Mouse (Mus musculus) urinary bladder, postnatal 36 days (tissue): ENCODE results near the gene Plcb1.

Source experiments
- DNase-seq, 2 experiments: peaks; one replicate each; pipeline ENCODE4 v3.0.0; 2022; ENCODE audit warnings: low spot score in 2 of 2, mixed read lengths in 1 of 2

The Plcb1 gene

GRCm38 (mm10) chr2:134912616-134913015 lies 126.7 kb downstream of the Plcb1 start:
- no peak for DNase-seq

- DNase-seq: no peak
Observed at GRCm38 (mm10) chr2:134913542-134913941, 127.7 kb downstream of the Plcb1 start.

GRCm38 (mm10) chr2:134914091-134914550 lies 128.3 kb downstream of the Plcb1 start:
- no peak for DNase-seq

- no peak for DNase-seq
Observed at GRCm38 (mm10) chr2:134915035-134915434, 129.2 kb downstream of the Plcb1 start.

GRCm38 (mm10) chr2:134920611-134921280 lies 134.9 kb downstream of the Plcb1 start:
- DNase-seq: no peak

GRCm38 (mm10) chr2:134922636-134923375 lies 136.9 kb downstream of the Plcb1 start:
- DNase-seq: no peak

GRCm38 (mm10) chr2:134924143-134924655 lies 138.3 kb downstream of the Plcb1 start:
- no peak for DNase-seq

GRCm38 (mm10) chr2:134926266-134926665 lies 140.4 kb downstream of the Plcb1 start:
- no peak for DNase-seq

- no peak for DNase-seq
Observed at GRCm38 (mm10) chr2:134927072-134927471, 141.2 kb downstream of the Plcb1 start.

- no peak for DNase-seq
Observed at GRCm38 (mm10) chr2:134929452-134929851, 143.6 kb downstream of the Plcb1 start.

- DNase-seq: no peak
Observed at GRCm38 (mm10) chr2:134930961-134931360, 145.1 kb downstream of the Plcb1 start.

GRCm38 (mm10) chr2:134931756-134932421 lies 146.0 kb downstream of the Plcb1 start:
- DNase-seq: no peak

GRCm38 (mm10) chr2:134935469-134935868 lies 149.6 kb downstream of the Plcb1 start:
- DNase-seq: no peak

GRCm38 (mm10) chr2:134935970-134936649 lies 150.2 kb downstream of the Plcb1 start:
- DNase-seq: no peak

- no peak for DNase-seq
Observed at GRCm38 (mm10) chr2:134937666-134938065, 151.8 kb downstream of the Plcb1 start.

GRCm38 (mm10) chr2:134942039-134942438 lies 156.2 kb downstream of the Plcb1 start:
- DNase-seq: no peak

- no peak for DNase-seq
Observed at GRCm38 (mm10) chr2:134942919-134943318, 157.1 kb downstream of the Plcb1 start.

GRCm38 (mm10) chr2:134946331-134946730 lies 160.5 kb downstream of the Plcb1 start:
- DNase-seq: no peak

GRCm38 (mm10) chr2:134946911-134947310 lies 161.0 kb downstream of the Plcb1 start:
- DNase-seq: peak; percentile 5 to 54

GRCm38 (mm10) chr2:134952088-134952487 lies 166.2 kb downstream of the Plcb1 start:
- DNase-seq: no peak

GRCm38 (mm10) chr2:134956436-134956835 lies 170.6 kb downstream of the Plcb1 start:
- peak in 1 of 2 experiments; percentile 5 for DNase-seq

- no peak for DNase-seq
Observed at GRCm38 (mm10) chr2:134966131-134966530, 180.3 kb downstream of the Plcb1 start.
